Mouse (Mus musculus) liver, adult (tissue): ENCODE measurements around the gene Ctrc.

Source experiments
- GATA4 ChIP-seq: IDR thresholded peaks from 2 replicates; pipeline ENCODE4 v1.6.1; 2014; ENCODE audit warnings: mild to moderate bottlenecking, low read length; ENCODE audit not compliant: insufficient replicate concordance

The Ctrc gene

GRCm38 (mm10) chr4:141871909-141872308 is 25.8 kb upstream of the Ctrc start:
- TF ChIP-seq GATA4: no peak

- no peak for TF ChIP-seq GATA4
Measured at GRCm38 (mm10) chr4:141871333-141871725, 25.2 kb upstream of the Ctrc start.

GRCm38 (mm10) chr4:141870666-141871332 is 24.6 kb upstream of the Ctrc start:
- no peak for TF ChIP-seq GATA4

GRCm38 (mm10) chr4:141869436-141870215 is 23.5 kb upstream of the Ctrc start:
- TF ChIP-seq GATA4: no peak

GRCm38 (mm10) chr4:141868051-141868450 is 21.9 kb upstream of the Ctrc start:
- no peak for TF ChIP-seq GATA4

- TF ChIP-seq GATA4: no peak
Measured at GRCm38 (mm10) chr4:141867498-141867897, 21.3 kb upstream of the Ctrc start.

GRCm38 (mm10) chr4:141866933-141867490 is 20.9 kb upstream of the Ctrc start:
- no peak for TF ChIP-seq GATA4

- TF ChIP-seq GATA4: no peak
Measured at GRCm38 (mm10) chr4:141865600-141865999, 19.4 kb upstream of the Ctrc start.

GRCm38 (mm10) chr4:141865006-141865405 is 18.8 kb upstream of the Ctrc start:
- no peak for TF ChIP-seq GATA4

GRCm38 (mm10) chr4:141864506-141864905 is 18.3 kb upstream of the Ctrc start:
- TF ChIP-seq GATA4: no peak

- TF ChIP-seq GATA4: no peak
Measured at GRCm38 (mm10) chr4:141863726-141864280, 17.6 kb upstream of the Ctrc start.

GRCm38 (mm10) chr4:141862867-141863266 is 16.7 kb upstream of the Ctrc start:
- no peak; the same call in 1 of the 2 replicates for TF ChIP-seq GATA4

- no peak for TF ChIP-seq GATA4
Measured at GRCm38 (mm10) chr4:141861591-141862295, 15.6 kb upstream of the Ctrc start.

GRCm38 (mm10) chr4:141860246-141860841 is 14.2 kb upstream of the Ctrc start:
- no peak for TF ChIP-seq GATA4

GRCm38 (mm10) chr4:141859351-141859750 is 13.2 kb upstream of the Ctrc start:
- no peak for TF ChIP-seq GATA4

- TF ChIP-seq GATA4: no peak
Measured at GRCm38 (mm10) chr4:141858501-141858900, 12.3 kb upstream of the Ctrc start.
